Mouse (Mus musculus): ENCODE results near the gene Tex12. TPM values are rescaled to one million over a fixed set of nuclear protein-coding genes. Genes with fewer than 3 reads are reported as not detected.

The Tex12 gene
- total RNA-seq, 2 experiments from 2014 or later: not detected

DNA sequence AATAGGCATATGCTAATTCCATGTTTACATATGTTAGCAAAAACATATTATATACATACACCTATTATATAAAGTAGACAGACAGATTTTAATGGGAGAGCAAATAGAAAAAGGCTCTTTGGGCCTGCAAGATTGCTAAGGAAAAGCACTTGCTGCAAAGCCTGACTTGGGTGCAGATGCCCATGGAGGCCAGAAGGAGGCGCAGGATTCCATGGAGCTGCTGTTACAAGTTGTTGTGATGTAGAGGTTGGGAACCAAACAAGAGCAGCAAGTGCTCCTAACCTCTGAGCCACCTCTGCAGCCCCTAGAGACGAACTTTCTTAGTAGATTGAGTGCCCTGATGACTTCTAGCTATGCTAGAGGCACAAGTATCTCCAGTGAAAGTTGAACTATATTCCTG is 42.3 kb downstream of the Tex12 start:
- DNase-seq (ENCODE audit: low spot score in 2 of 2): no peak

DNA sequence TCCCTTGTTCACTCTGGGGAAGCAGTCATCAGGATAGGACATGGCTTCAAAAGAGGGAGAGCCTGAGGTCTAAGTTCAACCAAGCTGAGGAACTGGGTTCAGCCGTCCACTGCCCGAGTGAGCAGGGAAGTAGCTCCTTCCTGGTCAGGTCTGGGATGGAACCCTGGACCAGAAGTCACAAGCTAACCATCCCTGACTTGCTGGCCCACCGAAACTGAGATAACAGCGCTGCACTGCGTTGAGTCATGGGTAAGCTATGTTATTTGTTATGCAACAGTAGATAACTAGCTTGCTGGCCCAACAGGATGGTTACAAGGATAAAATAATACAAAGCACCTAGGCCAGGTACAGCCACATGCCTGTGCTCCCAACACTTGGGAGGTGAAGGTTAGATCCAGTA is 45.7 kb downstream of the Tex12 start:
- no peak for DNase-seq (ENCODE audit: low spot score in 2 of 2)

- no peak for DNase-seq (ENCODE audit: low spot score in 2 of 2)
These were observed 53.6 kb downstream of the Tex12 start for GRCm38 (mm10) chr9:50507570-50507969.

Other genes starting within 250 kb of the Tex12 start
- gene Rpl10-ps3, start 216.4 kb downstream of the Tex12 start, total RNA-seq (2021): 100 to 1,000 TPM; 337 to 345 TPM
- gene Plet1, start 66.8 kb downstream of the Tex12 start, total RNA-seq (2021): under 1 TPM in 1 of 2 experiments, not detected in 1; 0.38 TPM
- 10 to 100 TPM; 35.5 to 46.5 TPM for gene Pts, start 32.6 kb downstream of the Tex12 start, total RNA-seq (2021)
- gene Il18, start 6.5 kb downstream of the Tex12 start, total RNA-seq (2021): 10 to 100 TPM; 27.8 to 32.9 TPM
- 1 to 10 TPM; 3.2 to 3.3 TPM for gene Bco2, start 6.1 kb downstream of the Tex12 start, total RNA-seq (2021)
- 100 to 1,000 TPM; 140 to 146 TPM for gene Sdhd, start 42.5 kb upstream of the Tex12 start, total RNA-seq (2021)
- 100 to 1,000 TPM; 251 to 256 TPM for gene Timm8b, start 42.6 kb upstream of the Tex12 start, total RNA-seq (2021)
- gene Pih1d2, start 56.0 kb upstream of the Tex12 start, total RNA-seq (2021): 1 to 10 TPM; 2.7 to 3.6 TPM
- gene Nkapd1, start 56.1 kb upstream of the Tex12 start, total RNA-seq (2021): 10 to 100 TPM; 22.9 to 23.9 TPM
- gene Dlat, start 98.5 kb upstream of the Tex12 start, total RNA-seq (2021): 100 to 1,000 TPM; 142 to 149 TPM
- gene Dixdc1, start 178.2 kb upstream of the Tex12 start, total RNA-seq (2021): 10 to 100 TPM; 75.2 to 79.8 TPM
- 1 to 10 TPM; 1.5 to 2.1 TPM for gene 2310030G06Rik, start 185.2 kb upstream of the Tex12 start, total RNA-seq (2021)
- 10 to 100 TPM; 77.7 to 89.3 TPM for gene Cryab, start 190.0 kb upstream of the Tex12 start, total RNA-seq (2021)
- 1 to 10 TPM; 1.3 to 1.8 TPM for gene Hspb2, start 191.0 kb upstream of the Tex12 start, total RNA-seq (2021)
- 1 to 10 TPM; 5.4 to 6.6 TPM for gene Fdxacb1, start 206.9 kb upstream of the Tex12 start, total RNA-seq (2021)
- 10 to 100 TPM; 29.7 to 31.8 TPM for gene Alg9, start 213.7 kb upstream of the Tex12 start, total RNA-seq (2021)
- gene 1110032A03Rik, start 214.2 kb upstream of the Tex12 start, total RNA-seq (2021): 10 to 100 TPM; 30.3 to 31.9 TPM

Measured in layer of hippocampus, postnatal 14 days (tissue).